Mouse (Mus musculus): Measurements from ENCODE around the gene Kmt5a. TPM values are rescaled to one million over a fixed set of nuclear protein-coding genes. Genes with fewer than 3 reads are reported as not detected.

Kmt5a gene
- polyA plus RNA-seq, 1 experiment: 58.0 TPM

DNA sequence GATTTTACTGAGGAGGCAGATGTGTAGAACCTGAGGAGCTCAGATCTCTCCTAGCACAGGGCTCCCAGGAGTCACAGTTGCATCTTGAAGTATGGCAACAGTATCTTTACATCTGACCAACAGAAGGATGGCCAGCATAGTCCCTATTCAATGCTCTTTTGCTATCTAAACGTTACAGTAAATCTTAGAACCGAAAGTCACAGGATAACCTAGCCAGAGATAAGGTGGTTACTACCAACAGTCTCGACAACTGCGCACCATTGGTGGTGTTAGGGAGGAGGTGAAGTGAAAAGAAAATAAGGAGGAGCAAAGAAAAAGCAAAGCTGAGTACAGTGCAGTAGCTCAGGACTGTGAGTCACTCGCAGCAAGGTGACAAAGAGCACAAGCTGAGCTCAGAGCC, 27.6 kb upstream of the Kmt5a start:
- TF ChIP-seq MYOD1 (IDR thresholded peaks at IDR 0.05; ENCODE audit: control insufficient read depth in 1 of 3, insufficient read length in 2 of 3, low read depth in 2 of 3): no peak
- TF ChIP-seq POLR2A (IDR thresholded peaks at IDR 0.05; ENCODE audit: insufficient read length, low read depth): no peak
- TF ChIP-seq MYOG (IDR thresholded peaks at IDR 0.05; ENCODE audit: control insufficient read depth in 1 of 3, insufficient read depth in 1 of 3, insufficient read length in 2 of 3, low read depth in 2 of 3): no peak
- TF ChIP-seq TCF12 (IDR thresholded peaks at IDR 0.05; ENCODE audit: insufficient read depth, poor library complexity, severe bottlenecking): no peak
- no peak for TF ChIP-seq E2F4 (IDR thresholded peaks at IDR 0.05; ENCODE audit: insufficient read depth)
- no peak for TF ChIP-seq USF1 (IDR thresholded peaks at IDR 0.05; ENCODE audit: low read depth)
- no peak for TF ChIP-seq TCF3 (IDR thresholded peaks at IDR 0.05; ENCODE audit: insufficient read length, low read depth)
- TF ChIP-seq SRF (IDR thresholded peaks at IDR 0.05; ENCODE audit: control insufficient read depth, insufficient read length, low read depth): no peak
- no peak for TF ChIP-seq REST (IDR thresholded peaks at IDR 0.05; ENCODE audit: insufficient read depth, insufficient read length)
- TF ChIP-seq POLR2AphosphoS2 (IDR thresholded peaks at IDR 0.05; ENCODE audit: insufficient read length, low read depth): no peak
- TF ChIP-seq CEBPB (IDR thresholded peaks at IDR 0.05; ENCODE audit: insufficient read depth, poor library complexity, severe bottlenecking): no peak
- TF ChIP-seq MAX (IDR thresholded peaks at IDR 0.05; ENCODE audit: low read depth): no peak
- no peak overlapping the region for H3K4me3 ChIP-seq
- peaks cover 49% of the 10 kb centered on the region for H3K36me3 ChIP-seq (ENCODE audit: control insufficient read depth, insufficient read depth)
- H3K4me2 ChIP-seq (ENCODE audit: low read depth): no peak overlapping the region
- H3K79me2 ChIP-seq (ENCODE audit: control insufficient read depth, insufficient read depth): peaks cover 31% of the 10 kb centered on the region
- H3K27me3 ChIP-seq (ENCODE audit: control insufficient read depth, insufficient read depth, insufficient read length): no peaks in the 10 kb centered on the region
- no peak overlapping the region for H3ac ChIP-seq (ENCODE audit: control insufficient read depth, insufficient read length)

DNA sequence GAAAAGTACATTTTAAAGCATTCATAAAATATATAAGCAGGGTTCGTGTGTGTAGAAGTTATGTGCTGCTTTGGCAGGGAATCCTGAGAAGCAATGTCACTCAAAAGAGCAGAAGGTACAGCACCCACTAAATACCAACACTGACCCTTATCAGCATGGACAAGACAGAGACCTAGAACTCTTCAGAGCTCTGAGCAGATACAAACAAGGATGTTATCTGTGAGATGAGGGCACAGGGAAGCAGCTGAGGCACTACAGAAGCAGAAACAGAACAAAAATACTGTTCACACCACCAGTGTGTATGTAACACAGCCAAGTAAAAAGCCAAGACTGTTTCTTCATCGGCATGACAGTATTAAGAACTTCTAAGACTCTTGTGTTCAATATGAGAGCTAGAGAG, 20.8 kb upstream of the Kmt5a start:
- H3K79me2 ChIP-seq (ENCODE audit: control insufficient read depth, insufficient read depth): peaks cover 98% of the 10 kb centered on the region

DNA sequence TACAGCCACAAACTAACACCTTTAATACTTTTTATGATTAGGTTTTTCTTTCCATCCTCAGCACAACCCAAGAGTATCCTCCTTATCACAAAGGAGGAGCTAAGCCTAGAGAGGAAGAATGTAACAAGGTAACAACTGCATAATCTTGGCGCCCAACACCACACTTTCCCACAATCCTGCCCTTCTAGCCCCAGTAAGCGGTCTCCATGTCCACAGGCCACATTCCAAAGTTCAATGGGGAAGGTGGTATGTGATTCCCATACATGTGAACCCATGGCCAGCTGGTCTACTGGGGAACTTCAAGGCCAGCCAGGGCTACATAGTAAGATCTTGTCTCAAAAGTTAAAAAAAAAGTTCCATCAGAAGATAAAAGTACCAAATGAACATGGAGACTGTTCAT, 17.9 kb upstream of the Kmt5a start:
- H3ac ChIP-seq (ENCODE audit: control insufficient read depth, insufficient read length): no peak overlapping the region
- no peaks in the 10 kb centered on the region for H3K27me3 ChIP-seq (ENCODE audit: control insufficient read depth, insufficient read depth, insufficient read length)
- H3K79me2 ChIP-seq (ENCODE audit: control insufficient read depth, insufficient read depth): peaks cover 85% of the 10 kb centered on the region
- H3K4me2 ChIP-seq (ENCODE audit: low read depth): no peak overlapping the region
- TF ChIP-seq USF1 (IDR thresholded peaks at IDR 0.05; ENCODE audit: low read depth): no peak
- no peak for TF ChIP-seq MAX (IDR thresholded peaks at IDR 0.05; ENCODE audit: low read depth)
- no peak for TF ChIP-seq TCF12 (IDR thresholded peaks at IDR 0.05; ENCODE audit: insufficient read depth, poor library complexity, severe bottlenecking)
- TF ChIP-seq MYOD1 (IDR thresholded peaks at IDR 0.05; ENCODE audit: control insufficient read depth in 1 of 3, insufficient read length in 2 of 3, low read depth in 2 of 3): no peak
- no peak for TF ChIP-seq REST (IDR thresholded peaks at IDR 0.05; ENCODE audit: insufficient read depth, insufficient read length)
- H3K36me3 ChIP-seq (ENCODE audit: control insufficient read depth, insufficient read depth): no peaks in the 10 kb centered on the region
- no peak overlapping the region for H3K4me3 ChIP-seq

More for the DNA sequence above, 20.8 kb upstream of the Kmt5a start:
- Histone ChIP-seq H3K36me3 (ENCODE audit: control insufficient read depth, insufficient read depth) (peaks cover 3% of the 10 kb centered on the region), H3K27me3 (ENCODE audit: control insufficient read depth, insufficient read depth, insufficient read length) (no peaks in the 10 kb centered on the region), H3K4me2 (ENCODE audit: low read depth) (no peak overlapping the region), H3ac (ENCODE audit: control insufficient read depth, insufficient read length) (no peak overlapping the region), H3K4me3 (no peak overlapping the region)
- no peak for TF ChIP-seq CEBPB (IDR thresholded peaks at IDR 0.05; ENCODE audit: insufficient read depth, poor library complexity, severe bottlenecking)
- no peak for TF ChIP-seq REST (IDR thresholded peaks at IDR 0.05; ENCODE audit: insufficient read depth, insufficient read length)
- no peak for TF ChIP-seq MYOG (IDR thresholded peaks at IDR 0.05; ENCODE audit: control insufficient read depth in 1 of 3, insufficient read depth in 1 of 3, insufficient read length in 2 of 3, low read depth in 2 of 3)

DNA sequence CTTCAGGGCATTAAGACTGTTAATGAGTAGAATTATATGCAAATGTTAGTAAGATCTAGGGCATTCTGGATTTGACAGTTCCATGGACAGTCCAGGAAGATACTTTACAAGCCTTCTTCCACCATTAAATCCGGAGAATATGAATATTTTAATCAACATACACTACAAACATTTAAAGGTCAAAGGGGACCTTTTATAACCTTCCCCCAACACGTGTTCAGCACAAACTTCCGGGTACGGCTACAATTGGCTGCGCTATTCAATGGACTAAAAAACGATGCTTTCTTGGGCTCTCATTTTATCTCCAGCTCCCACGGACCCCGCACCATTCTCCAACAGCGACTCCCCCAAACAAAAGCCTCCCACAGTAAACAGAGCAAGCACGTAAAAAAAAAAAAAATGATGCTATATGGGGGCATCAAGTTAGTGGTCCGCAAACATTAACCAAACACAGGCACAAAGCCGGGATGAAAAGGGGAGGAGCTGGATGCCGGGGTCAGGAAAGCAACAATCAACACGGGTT, 15.5 kb upstream of the Kmt5a start:
- Histone ChIP-seq H3ac (ENCODE audit: control insufficient read depth, insufficient read length) (peak overlapping the region; percentile 79), H3K4me3 (peak overlapping the region; percentile 91), H3K4me2 (ENCODE audit: low read depth) (peak overlapping the region; percentile 75), H3K79me2 (ENCODE audit: control insufficient read depth, insufficient read depth) (peaks cover 60% of the 10 kb centered on the region), H3K27me3 (ENCODE audit: control insufficient read depth, insufficient read depth, insufficient read length) (no peaks in the 10 kb centered on the region), H3K36me3 (ENCODE audit: control insufficient read depth, insufficient read depth) (no peaks in the 10 kb centered on the region)
- TF ChIP-seq MAX (IDR thresholded peaks at IDR 0.05; ENCODE audit: low read depth) (peak; percentile 20), POLR2AphosphoS2 (IDR thresholded peaks at IDR 0.05; ENCODE audit: insufficient read length, low read depth) (no peak), USF1 (IDR thresholded peaks at IDR 0.05; ENCODE audit: low read depth) (peak; percentile 71)

DNA sequence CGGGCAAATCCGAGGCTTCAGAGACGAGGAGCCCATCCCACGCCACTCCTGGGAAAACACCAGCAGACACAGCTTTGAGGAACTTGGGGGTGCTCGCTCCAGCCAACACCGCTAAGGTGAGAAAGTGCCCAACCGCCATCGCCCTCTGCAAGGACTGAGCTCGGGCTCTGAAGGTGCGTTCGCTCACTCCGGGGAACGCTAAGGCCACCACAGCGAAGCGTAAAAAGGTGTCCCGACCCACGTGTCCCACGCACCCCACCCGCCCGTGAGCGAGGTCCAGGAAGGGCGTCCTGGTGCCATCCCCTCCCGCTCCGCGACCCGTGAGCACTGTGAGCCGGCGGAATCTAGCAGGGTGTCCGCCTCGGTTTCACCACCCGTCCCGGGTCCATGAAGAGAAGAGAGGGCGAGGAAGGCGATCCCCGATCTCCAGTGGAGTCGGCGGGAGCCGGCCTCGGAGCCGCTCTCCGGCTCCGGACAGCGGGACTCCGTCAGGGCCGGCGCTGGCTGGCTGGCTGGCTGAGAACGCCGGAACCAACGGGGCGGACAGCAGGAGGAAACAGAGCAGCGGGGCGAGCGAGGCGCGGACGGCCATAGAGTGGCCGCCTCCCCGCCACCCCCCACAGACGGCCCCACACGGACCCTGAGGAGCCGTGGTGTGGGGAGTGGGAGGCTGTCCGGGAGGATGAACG, 14.9 kb upstream of the Kmt5a start:
- Histone ChIP-seq H3K4me2 (ENCODE audit: low read depth) (peak overlapping the region; percentile 75), H3ac (ENCODE audit: control insufficient read depth, insufficient read length) (peak overlapping the region; percentile 79), H3K79me2 (ENCODE audit: control insufficient read depth, insufficient read depth) (peaks cover 54% of the 10 kb centered on the region), H3K36me3 (ENCODE audit: control insufficient read depth, insufficient read depth) (no peaks in the 10 kb centered on the region), H3K27me3 (ENCODE audit: control insufficient read depth, insufficient read depth, insufficient read length) (no peaks in the 10 kb centered on the region), H3K4me3 (peak overlapping the region; percentile 91)
- TF ChIP-seq POLR2AphosphoS2 (IDR thresholded peaks at IDR 0.05; ENCODE audit: insufficient read length, low read depth) (no peak), CEBPB (IDR thresholded peaks at IDR 0.05; ENCODE audit: insufficient read depth, poor library complexity, severe bottlenecking) (no peak), TCF12 (IDR thresholded peaks at IDR 0.05; ENCODE audit: insufficient read depth, poor library complexity, severe bottlenecking) (no peak), MYOD1 (IDR thresholded peaks at IDR 0.05; ENCODE audit: control insufficient read depth in 1 of 3, insufficient read length in 2 of 3, low read depth in 2 of 3) (no peak), E2F4 (IDR thresholded peaks at IDR 0.05; ENCODE audit: insufficient read depth) (no peak), MAX (IDR thresholded peaks at IDR 0.05; ENCODE audit: low read depth) (no peak), TCF3 (IDR thresholded peaks at IDR 0.05; ENCODE audit: insufficient read length, low read depth) (no peak), POLR2A (IDR thresholded peaks at IDR 0.05; ENCODE audit: insufficient read length, low read depth) (peak; percentile 9)
